Mouse (Mus musculus): Measurements from ENCODE around the gene Slc16a13.

The Slc16a13 gene

DNA sequence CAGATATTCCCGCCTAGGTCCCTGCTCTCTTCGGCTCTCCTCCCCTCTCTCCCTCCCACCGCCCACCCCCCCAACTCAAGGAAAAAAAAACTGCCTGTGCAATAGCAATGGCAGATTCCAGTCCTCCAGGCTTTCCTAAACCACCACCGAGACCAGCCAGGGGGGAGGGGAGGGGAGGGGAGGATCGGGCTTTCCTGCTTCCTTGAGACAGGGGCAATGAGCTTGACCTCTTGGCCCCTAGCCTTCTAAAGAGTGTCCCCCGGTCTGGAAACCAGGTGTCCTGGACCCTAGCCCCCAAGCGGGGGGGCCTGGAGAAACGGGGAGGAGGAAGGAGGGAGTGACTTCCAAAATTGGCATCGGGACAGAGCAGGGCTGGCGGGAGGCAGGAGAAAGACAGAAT is 11.7 kb upstream of the Slc16a13 start:
- DNase-seq (ENCODE audit: inconsistent ontology term): peak; percentile 76

DNA sequence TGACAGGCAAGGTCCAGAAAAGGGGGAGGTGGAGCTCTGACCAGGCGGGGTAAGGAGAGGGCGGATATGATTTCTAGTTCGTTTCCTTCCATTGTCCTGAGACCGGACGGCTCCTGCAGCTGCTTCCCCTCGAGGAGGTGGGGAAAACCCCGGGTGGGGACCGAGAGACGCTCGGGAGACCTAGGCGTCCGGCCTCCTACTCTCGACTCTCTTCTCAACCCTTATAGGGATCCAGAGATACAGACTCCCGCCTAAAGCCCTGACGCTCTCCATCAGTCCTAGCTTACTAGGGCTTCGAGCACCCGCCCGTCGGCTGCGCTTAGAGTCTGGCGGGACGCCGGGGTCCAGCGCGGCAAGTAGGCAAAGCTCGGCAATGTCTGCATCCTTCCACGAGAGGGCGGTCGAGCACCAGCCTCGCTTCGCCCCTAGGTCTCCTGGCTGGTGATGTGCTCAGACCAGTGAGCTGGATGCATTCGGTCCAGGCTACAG is 9.4 kb upstream of the Slc16a13 start:
- DNase-seq (ENCODE audit: inconsistent ontology term): peak; percentile 88

DNA sequence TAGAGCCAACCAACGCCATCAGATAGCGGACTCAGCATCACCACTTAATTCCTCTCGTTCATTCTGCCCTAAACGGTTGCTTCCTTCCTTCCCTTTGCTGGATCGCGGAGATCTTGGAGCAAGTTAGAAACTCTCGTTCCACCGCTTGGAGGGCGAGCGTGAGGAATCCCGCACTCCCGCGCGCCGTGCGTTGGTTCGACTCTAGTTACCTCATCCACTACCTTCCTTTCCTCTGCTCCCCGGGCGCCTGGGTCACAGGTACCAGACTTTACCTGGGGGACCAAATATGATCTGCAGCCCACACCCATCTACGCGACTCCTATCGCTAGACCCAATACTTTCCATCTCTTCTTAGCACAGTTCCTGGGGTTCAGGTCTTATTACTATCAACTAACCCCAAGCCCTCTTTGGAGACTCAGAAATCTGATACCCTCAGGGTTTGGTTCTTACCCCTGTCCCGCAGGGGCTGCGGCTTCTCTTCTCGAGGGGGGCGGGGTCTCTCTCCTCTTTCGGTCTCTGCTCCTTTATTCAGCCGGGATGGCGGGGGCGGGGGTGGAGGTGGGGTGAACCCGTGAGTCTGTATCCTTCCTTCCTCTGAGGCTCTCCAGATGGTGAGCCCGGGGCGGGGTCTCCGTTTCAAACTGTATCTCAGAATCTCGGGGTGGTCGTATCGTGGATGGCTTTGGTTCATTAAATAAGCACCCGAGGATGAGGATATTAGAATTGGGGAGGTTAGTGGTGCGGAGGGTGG is 8.6 kb upstream of the Slc16a13 start, which contains the start of gene Bcl6b:
Gene Bcl6b, minus strand, starts transcription at position 539 of the 751 bp plus-strand sequence.
- DNase-seq (ENCODE audit: inconsistent ontology term): no peak

GRCm38 (mm10) chr11:70228828-70229227 is 8.0 kb upstream of the Slc16a13 start:
- DNase-seq (ENCODE audit: inconsistent ontology term): peak; percentile 62

DNA sequence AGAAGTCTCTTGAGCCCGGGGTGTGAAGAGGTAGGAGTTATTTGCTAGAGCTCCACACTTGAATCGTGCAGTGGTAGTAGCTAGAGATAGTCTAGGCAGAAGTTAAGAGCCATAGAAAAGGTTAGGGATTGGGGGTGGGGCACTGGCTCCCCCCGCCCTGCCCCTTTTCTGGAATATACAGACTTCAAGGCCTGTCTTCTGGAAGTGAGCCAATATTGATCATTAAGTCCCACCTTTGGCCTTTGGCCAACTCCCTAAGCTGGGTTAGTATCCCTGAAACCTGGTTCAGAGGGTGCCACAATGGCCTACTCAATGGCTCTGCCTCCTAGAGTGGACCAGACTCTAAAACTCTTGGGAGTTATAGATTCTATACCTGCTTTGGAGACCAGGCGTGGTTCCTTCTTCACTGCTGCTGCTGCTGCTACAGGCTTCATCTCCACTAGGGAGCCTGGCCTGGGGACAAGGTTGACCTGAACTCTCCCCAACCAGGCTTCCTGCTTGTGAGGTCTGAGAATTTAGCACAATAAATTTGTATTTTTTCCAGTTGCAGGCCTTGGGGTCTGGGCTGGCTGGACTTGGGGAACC is 6.9 kb upstream of the Slc16a13 start:
- no peak for DNase-seq (ENCODE audit: inconsistent ontology term)

DNA sequence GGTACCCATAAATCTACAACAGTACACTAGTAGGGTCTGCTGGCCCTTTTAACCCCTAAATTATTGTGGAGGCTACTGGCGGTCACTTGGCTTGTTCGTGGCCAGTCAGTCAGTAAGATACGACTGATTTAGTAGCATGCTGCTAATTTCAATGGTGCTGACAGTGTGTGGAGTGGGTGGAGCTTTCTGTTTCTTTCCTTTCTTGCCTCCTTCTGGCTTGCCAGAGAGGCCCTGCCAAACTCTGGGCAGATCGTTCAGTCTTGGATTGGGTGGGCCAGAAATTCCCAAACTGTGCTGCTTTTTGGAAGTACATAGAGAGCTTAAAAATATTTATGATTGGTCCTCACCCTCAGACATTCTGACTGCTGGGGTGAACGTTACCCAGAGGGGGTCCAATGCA is 6.3 kb upstream of the Slc16a13 start:
- no peak for DNase-seq (ENCODE audit: inconsistent ontology term)

GRCm38 (mm10) chr11:70226602-70226890 is 5.7 kb upstream of the Slc16a13 start:
- no peak for DNase-seq (ENCODE audit: inconsistent ontology term)

DNA sequence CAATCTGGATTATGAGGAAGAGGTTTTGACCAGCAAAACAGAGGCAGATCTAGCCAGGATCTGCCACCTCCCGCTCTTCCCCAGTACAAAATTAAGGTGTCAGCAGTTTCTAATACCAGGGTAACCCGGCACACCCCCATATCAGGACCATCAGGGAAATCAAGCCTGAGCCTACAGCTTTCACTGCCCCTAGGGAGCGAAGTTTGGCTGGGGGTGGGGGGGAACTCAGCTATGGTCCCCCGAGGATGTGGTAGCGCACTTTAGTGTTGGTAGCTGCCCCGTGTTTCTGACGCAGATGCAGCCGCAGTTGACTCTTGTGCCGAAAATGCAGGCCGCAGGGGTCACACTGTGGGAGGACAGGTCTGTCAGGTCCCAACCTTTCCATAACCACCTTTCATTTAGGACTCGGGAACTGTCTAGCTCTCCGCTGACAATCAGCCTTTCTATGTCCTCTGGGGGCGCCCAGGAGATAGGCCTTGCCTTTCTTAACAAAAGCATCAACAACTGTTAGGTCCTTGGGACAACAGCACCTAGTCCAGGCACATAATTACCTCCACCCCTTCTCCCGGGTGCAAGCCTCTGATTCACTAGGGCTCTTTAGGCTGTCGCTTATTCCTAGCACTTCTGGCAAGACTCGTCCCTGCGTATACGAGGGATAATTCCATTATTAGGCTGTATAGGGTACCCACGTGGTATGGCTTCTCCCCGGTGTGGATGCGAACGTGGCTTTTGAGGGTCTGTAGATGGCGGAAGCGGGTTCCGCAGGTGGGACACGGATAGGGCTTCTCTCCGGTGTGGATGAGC is 5.1 kb upstream of the Slc16a13 start:
- DNase-seq (ENCODE audit: inconsistent ontology term): no peak

- DNase-seq (ENCODE audit: inconsistent ontology term): no peak
These were observed 2.9 kb upstream of the Slc16a13 start for GRCm38 (mm10) chr11:70223724-70224123.

GRCm38 (mm10) chr11:70221603-70222500 is 988 bp upstream of the Slc16a13 start:
- no peak for DNase-seq (ENCODE audit: inconsistent ontology term)

GRCm38 (mm10) chr11:70220323-70220722 is 541 bp downstream of the Slc16a13 start:
- DNase-seq (ENCODE audit: inconsistent ontology term): no peak

GRCm38 (mm10) chr11:70219873-70220272 is 991 bp downstream of the Slc16a13 start:
- no peak for DNase-seq (ENCODE audit: inconsistent ontology term)

- no peak for DNase-seq (ENCODE audit: inconsistent ontology term)
These were observed 2.0 kb downstream of the Slc16a13 start for GRCm38 (mm10) chr11:70218741-70219470.

DNA sequence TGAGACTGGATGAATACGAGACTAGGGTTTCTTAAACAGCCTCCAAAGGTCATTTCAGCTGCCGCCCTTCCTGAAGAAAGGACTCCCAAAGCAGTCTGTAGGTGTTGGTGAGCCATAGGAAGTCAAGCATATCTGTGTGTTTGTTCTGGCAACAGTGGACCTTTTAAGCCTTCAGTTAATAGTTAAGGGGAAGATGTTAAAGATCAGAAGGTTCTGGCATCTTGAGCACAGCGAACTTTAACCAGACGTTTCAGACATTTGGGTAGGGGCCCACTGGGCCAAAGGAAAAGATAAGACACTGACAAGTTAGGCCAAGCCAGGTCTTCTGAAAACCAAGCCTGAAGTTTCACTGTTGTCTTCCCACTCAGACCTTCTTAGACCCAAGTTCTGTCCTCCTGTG is 2.8 kb downstream of the Slc16a13 start:
- DNase-seq (ENCODE audit: inconsistent ontology term): no peak

DNA sequence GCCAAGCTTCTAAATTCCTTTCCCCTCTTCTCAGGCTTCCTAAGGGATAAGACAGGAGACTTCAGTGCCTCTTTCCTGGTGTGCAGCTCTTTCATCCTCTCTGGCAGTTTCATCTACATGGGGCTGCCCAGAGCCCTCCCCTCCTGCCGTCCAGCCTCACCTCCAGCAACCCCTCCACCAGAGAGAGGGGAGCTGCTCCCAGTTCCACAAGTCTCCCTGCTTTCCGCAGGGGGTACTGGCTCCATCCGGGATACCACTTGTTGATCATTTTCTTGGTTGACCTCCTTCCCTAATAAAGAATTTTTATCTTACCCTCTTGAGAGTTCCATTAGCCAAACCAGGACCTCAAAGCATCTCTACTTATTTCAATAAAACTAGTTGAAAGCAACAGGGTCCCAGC is 4.8 kb downstream of the Slc16a13 start:
- DNase-seq (ENCODE audit: inconsistent ontology term): no peak

- DNase-seq (ENCODE audit: inconsistent ontology term): no peak
These were observed 5.6 kb downstream of the Slc16a13 start for GRCm38 (mm10) chr11:70215301-70215700.

GRCm38 (mm10) chr11:70214856-70215209 is 6.0 kb downstream of the Slc16a13 start:
- no peak for DNase-seq (ENCODE audit: inconsistent ontology term)

- DNase-seq (ENCODE audit: inconsistent ontology term): peak; percentile 20
These were observed 6.5 kb downstream of the Slc16a13 start for GRCm38 (mm10) chr11:70214191-70214855.

DNA sequence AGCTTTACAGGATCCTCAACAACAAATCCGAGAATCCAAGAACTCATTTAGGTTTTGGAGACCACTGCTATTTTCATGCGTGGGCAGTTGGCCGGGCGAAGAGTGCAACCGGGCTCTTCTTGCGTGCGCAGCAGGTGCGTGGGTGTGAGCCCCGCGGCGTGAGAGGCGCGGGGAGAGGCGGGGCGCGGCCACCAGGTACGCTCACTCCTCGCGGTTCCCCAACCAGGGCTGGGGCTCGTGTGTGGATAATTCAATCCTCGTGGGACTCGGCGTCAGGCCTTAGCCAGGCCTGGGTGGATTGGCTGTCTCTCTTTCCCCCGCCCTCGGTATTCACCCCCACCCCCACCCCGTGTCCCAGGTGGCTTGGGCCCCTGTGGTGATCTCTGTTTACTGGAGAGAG is 7.1 kb downstream of the Slc16a13 start:
- no peak for DNase-seq (ENCODE audit: inconsistent ontology term)

GRCm38 (mm10) chr11:70212896-70213295 is 8.0 kb downstream of the Slc16a13 start:
- DNase-seq (ENCODE audit: inconsistent ontology term): peak; percentile 75
